Mouse (Mus musculus) spleen, postnatal 36 days (tissue): ENCODE results near the gene Slc45a1.
A peak's percentile ranks its signal among the peaks of the same experiment; 100 is the strongest.

Experiments
- DNase-seq, 2 experiments: peaks; one replicate each; pipeline ENCODE4 v3.0.0; 2022; ENCODE audit warnings: low spot score in 2 of 2, mixed read lengths in 1 of 2

Slc45a1 gene

DNA sequence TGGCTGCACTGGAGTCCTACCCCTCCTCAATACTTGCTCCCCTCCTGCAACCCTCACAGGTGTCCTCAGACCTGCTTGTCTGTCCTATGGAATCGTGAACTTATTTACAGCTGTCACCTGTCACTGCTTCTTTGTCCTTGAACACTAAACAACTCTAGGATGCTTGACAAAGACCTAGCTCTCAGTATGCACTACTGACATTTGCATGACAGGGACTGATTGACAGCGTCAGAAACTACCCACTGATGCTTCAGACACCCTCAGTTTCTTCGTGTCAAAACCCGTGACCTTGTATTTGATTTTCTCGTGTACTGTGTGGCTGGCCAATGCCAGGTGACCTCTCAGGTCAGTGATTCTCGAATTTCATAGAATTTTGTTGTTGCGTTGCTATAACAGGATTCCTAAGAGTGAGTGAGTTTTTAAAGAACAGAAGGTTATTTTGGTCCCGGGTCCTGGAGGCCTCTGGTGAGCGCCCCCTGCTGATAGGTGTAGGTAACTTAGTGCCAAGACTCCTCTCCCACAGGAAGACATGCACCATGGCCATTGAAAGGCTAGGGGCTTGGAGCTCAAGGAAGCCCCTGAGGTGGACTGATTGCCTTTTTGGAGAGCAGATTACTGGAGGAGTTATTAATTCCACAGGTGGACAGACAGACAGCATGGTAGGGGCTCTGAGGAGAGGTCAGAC lies 8.1 kb upstream of the Slc45a1 start:
- DNase-seq = no peak

DNA sequence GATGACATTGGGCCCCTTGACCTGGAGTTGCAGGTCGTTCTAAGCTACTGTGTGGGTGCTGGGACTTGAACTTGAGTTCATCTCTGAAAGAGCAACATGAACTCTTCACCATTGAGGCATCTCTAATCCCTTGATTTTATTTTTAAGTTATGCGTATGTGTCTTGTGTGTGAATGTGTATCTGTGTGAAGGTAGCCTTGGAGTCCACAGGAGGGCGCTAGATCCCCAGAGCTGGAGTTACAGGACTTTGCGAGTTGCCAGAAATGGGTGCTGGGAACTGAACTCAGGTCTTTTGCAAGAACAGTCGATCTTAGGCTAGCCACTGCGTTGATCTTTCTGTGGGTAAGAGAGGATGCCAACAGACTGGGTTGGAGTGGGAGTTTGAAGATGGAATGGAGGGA lies 4.5 kb upstream of the Slc45a1 start:
- DNase-seq = no peak

DNA sequence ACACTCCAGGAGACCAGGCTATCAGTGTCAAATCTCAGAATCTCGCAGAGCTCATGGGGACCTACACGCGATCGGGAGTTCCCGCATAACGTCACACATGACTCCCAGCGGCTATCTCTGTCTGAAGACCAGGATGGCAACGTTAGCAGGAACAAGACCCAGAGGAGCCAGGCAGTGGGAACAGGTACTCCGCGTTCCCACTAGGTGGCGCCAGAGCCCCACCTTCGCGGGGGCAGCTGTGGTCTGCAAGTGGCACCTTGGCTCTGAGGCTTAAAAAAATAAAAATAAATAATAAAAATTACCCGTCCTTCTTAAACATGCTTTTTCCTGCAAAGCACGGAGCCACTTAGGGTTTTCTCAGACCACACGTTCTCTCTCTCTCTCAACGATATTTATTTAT lies 4.0 kb upstream of the Slc45a1 start:
- DNase-seq = peak; percentile 60 to 67

DNA sequence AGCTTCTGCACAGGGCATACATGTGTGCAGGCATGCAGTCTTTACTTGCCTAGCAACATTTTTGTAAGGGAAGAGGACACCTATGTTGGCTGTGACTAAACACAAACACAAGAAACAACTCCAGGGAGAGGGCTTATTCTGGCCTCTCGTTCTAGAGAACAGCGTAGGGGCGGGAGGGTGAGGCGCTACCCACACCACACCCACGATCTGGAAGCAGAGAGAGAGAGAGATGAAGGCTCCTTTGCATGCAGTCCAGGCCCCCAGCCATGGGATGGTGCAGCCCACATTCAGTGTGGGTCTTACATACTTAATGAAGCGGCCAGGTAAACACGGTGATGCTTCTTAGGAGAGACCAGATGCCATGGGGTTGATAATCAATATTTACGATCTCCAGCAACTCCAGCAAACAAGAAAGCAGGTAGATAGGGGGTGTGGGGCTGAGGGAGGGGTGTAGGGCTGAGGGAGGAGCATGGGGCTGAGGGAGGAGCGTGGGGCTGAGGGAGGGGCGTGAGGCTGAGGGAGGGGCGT lies 1.2 kb upstream of the Slc45a1 start:
- DNase-seq = no peak

DNA sequence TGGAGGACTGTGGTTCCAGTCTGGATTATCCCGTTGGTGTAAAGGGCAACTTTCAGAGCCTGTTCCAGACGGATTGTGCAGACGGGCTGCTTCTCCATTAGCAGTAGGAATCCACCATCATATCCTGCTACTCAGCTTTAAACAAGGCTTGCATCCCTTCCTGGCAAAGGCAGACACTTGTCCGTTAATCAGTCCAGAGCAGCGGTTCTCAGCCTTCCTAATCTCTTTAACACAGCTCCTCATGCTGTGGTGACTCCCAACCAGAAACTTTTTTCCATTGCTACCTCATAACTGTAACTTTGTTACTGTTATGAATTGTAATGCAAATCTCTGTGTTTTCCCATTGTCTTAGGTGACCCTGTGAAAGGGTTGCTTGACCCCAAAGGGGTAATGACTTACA lies 2.6 kb downstream of the Slc45a1 start:
- DNase-seq = peak in 1 of 2 experiments; percentile 35

DNA sequence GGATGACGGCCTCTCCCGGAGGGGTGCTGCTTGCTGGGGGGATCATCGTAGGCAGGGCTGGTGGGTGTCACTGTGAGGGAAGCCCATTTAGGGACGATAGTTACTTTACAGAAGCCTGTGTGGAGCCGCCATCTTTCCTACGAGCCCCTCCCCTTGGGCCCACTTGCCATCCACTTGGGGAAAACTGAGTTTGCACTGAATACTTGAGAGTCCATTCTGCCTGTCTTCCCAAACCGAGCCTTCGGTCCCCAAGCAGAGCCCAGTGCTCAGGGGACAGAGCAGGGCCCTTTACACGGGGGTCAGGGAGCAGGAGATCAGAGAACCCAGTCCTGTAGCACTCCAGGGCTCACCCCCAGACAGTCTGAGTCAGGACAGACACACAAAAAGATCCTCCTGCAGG lies 7.7 kb downstream of the Slc45a1 start:
- DNase-seq = no peak

DNA sequence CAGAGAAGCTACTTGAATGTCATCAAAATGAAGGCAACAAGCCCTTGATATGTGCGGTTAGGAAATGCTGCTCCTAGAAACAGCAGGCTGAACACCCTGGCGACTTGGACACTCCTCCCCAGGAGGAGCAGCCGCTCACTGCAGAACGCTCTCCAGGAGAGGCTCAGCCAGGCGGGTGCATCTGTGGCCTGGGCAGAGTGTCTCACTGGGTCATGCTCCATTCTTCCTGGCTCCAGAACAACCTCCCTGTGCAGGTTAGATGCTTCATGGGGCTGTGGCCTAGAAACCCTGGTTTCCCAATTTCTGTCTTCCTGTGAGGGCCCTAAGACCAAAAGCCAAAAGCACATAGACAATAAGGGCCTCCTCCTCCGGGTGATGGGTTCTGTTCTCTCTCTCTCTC lies 15.3 kb downstream of the Slc45a1 start:
- DNase-seq = no peak

DNA sequence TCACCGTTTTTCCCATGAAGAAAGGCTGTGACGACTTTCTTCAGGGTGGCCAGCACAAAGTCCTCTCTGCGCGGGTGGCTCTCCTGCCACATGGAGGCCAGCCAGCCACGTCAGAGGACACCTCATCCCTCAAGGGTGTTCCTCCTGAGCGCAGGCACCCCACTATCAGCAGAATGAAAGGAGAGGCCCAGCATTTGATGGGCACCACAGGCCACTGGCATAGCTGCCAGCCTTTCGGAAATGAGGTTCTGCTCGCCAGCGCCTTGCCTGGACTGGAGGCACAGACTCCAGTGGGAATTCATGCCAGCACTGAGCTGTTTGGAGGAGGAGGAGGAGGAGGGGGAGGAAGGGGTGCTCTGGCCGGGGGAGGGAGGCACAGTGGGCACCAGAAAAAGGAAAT lies 16.4 kb downstream of the Slc45a1 start:
- DNase-seq = no peak

DNA sequence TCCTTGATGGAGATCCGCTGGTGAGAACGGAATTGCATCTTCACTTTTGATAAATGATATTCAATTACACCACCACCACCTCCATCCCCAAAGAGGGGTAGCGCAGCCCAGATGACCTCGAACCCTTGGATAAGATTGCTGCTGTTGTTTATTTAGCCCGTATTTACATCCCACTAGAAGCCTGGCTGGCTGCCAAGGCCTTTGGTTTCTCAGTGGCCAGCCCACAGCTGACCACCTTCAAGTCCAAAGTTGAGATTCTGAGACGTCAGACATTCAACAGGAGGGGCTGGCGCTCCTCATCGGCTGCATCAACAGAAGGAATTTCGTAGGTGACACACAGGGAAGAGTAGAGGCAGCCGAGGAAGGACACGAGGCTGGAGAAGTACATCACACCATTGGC lies 22.7 kb downstream of the Slc45a1 start:
- DNase-seq = no peak

DNA sequence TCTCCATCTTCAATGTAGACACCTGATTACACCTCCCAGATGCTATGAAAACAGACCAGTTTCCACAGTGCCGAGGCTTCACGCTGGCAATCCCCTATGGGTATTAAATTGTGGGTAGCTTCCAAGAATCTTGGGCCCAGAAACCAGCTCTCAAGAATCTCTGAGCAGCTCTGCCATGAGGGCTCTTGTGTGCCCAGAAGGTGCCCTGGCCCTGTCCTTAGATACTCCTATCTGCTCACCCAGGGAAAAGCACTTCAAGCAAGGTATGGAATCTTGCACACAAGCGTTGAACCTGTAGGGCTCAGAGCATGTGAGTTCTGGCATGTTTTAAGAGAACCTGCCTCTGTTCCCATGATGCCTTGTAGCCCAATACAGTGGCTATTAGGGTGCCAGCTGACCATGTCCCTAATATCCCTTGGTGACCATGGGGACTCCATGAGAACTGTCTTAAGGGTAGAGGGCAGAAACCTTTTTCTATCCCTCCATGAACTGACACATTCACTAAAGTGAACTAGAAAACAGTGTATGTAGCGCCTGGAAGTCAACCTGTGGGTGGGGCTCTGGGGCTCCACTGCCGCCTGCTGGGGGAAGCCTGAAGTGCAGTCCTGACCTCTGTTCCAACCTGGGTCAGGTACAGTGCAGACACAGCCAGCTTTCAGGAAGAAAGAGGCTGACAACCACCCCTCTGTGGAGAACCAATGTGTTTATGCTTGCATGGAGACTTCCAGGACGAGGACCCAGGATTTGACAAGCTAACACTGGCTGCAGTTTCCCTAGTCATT lies 25.8 kb downstream of the Slc45a1 start:
- DNase-seq = peak; percentile 62

DNA sequence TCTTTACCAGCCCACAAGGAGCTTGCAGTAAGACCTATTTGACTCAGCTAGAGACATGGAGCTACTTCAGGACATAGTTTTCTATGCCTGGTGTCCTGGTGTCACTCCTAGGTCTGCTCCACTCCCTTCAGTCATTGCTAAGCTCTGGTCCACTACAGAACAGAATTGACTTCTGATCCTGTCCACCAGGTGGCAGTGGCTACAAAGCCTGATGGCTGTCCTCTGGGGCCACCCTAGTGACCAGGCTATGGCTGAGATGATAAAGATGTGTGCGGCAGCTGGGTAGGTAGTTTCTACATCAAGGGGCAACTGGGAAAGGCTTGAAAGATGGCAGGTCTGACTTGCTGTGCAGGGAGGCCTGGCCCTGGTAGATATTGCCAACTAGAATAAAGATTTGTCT lies 26.5 kb downstream of the Slc45a1 start:
- DNase-seq = peak; percentile 42 to 55

DNA sequence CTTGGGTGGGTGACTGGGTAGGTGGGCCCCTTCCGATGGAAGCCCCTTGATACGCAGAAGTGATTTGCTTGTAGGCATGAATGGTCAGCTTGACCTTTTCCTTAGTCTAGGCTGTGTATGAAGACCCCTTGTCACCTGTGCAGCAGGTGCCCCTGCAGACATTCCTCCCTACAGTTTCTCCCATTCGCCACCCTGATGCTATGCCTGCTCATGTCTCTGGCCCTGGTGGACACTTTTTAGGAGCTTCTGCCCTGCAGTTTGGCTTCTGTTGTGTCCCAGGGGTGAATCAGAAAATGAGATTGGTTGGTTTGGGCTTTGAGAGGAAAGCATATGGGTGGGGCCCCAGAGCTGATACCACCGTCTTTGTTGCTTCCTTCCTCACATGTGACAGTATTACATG lies 27.0 kb downstream of the Slc45a1 start:
- no peak for DNase-seq

DNA sequence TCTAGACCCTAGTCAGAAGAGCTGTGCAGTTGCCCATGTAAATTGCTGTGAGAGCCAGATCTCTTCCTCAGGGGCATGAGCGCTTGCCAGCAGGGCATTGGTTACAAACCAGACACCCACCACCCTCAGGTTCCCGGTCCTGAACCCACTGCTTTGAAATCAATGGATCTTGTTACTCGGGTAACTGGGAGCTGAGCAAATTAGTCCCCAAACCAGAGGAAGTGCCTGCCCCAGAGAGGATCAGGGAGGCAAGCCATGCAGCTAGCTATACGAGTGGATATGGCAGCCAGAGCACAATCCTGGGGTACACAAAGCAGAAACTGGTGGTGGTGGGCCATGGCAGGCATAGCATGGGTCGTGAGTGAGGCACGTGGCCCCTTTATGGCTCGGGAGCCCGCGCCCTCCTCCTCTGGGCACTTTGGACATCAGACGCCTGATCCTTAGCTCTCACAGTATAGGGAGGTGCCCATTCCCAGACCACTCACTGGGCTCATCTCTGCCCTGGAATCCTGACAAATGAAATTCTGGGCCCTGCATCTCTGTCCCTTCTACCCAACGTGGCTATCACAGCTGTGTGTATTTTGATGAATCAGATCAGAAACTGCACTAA lies 27.7 kb downstream of the Slc45a1 start:
- no peak for DNase-seq

DNA sequence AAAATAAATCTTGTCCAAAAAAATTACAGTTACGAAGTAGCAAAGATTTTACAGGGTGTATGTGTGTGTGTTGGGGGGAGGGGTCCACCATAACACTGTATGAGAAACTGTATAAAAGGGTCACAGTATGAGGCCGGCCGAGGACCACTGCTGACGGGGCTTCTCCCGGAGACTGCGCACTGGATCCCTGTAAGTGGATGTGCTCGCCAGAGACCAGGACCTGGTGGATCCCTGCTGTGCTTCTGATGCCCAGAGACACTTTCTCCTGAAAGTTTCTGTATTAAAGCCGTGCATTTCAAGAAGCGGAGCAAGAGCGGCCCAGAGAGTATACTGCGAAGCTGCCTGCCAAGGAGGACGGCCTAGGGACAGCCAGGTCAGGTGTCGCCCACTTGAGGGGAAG lies 29.3 kb downstream of the Slc45a1 start:
- no peak for DNase-seq

DNA sequence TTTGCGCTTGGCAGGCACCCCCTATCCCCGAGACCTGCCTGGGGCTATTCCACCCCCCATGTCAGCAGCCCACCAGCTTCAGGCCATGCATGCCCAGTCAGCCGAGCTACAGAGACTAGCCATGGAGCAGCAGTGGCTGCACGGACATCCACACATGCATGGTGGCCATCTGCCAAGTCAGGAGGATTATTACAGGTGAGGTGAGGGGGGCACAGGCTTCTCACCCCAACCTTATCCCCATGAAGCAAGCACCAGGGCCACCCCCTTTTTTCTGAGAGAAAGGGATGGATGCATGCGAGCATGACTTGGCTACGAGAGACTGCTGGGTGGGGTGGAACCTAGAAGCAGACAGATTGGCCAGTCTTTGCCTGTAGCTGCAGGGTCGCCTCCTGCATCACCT lies 33.0 kb downstream of the Slc45a1 start:
- no peak for DNase-seq

DNA sequence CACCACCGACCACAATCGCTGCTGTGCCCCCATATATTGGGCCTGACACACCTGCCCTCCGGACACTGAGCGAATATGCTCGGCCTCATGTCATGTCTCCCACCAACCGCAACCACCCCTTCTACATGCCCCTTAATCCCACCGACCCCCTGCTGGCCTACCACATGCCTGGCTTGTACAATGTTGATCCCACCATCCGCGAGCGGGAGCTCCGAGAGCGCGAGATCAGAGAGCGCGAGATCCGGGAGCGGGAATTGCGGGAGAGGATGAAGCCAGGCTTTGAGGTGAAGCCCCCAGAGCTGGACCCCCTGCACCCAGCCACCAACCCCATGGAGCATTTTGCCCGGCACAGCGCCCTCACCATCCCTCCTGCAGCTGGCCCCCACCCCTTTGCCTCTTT lies 35.1 kb downstream of the Slc45a1 start:
- DNase-seq = no peak

DNA sequence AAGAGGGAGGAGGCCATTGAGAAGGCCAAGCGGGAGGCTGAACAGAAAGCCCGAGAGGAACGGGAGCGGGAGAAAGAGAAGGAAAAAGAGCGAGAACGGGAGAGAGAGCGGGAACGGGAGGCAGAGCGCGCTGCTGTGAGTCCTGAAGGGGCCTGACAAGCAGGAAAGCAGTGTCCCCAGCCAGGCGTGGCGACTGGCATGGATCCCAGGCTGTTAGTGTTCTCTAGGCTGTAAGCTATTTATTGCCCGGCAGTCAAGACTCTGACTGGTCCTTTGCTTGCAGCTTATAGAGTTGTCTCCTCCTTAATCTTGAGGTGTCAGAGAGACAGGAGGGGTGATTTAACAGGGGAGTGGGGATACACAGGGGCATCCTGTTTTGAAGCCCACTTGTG lies 35.9 kb downstream of the Slc45a1 start:
- no peak for DNase-seq

DNA sequence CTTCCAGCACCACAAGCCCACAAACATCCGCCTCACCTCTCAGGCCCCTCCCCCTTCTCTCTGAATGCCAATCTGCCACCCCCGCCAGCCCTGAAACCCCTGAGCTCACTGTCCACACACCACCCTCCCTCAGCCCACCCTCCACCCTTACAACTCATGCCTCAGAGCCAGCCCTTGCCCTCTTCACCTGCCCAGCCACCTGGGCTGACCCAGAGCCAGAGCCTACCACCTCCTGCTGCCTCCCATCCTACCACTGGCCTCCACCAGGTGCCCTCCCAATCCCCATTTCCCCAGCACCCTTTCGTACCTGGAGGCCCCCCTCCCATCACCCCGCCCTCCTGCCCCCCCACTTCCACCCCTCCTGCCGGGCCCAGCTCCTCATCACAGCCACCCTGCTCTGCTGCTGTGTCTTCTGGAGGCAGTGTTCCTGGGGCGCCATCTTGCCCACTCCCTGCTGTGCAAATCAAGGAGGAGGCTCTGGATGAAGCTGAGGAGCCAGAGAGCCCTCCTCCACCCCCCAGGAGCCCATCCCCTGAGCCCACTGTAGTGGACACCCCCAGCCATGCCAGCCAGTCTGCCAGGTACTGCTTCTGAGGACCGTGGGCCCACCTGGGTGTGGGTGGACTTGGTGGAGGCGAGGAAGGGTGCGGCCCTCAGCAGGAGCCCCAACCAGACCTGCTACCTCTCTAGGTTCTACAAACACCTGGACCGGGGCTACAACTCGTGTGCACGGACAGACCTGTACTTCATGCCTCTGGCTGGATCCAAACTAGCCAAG lies 36.5 kb downstream of the Slc45a1 start:
- DNase-seq = no peak

DNA sequence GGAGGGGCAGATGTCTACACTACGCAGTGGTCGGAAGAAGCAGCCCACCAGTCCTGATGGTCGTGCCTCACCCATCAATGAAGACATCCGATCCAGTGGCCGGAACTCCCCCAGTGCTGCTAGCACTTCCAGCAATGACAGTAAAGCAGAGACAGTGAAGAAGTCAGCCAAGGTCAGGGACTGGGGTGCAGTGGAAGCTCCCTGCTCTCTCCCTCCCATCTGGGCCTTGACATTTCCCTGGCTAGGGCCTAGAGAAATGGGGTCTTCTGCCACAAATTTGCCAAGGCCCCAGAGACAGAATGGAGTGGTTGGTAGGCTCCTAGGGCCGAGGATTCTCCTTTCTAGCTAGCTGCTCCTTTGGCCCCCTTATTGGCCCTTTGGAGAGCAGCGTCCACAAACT lies 38.3 kb downstream of the Slc45a1 start:
- no peak for DNase-seq

DNA sequence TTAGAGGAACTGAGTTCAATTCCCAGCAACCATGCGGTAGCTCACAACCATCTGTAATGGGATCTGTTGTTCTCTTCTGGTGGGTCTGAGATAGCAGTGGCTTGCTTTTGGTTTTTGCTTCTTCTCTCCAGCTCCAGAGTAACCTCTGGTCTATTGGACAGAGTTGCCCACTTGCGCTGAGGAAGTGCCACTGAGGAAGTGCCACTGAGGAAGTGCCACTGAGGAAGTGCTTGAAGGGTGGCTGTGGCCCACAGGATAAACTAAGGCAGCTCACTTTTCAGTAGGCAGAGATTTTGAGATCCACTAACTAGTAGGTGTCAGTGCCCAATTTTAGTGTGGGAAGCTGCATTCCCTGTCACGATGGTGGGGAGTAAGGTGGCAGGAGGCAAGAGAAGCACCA lies 43.3 kb downstream of the Slc45a1 start:
- peak in 1 of 2 experiments; percentile 32 for DNase-seq

DNA sequence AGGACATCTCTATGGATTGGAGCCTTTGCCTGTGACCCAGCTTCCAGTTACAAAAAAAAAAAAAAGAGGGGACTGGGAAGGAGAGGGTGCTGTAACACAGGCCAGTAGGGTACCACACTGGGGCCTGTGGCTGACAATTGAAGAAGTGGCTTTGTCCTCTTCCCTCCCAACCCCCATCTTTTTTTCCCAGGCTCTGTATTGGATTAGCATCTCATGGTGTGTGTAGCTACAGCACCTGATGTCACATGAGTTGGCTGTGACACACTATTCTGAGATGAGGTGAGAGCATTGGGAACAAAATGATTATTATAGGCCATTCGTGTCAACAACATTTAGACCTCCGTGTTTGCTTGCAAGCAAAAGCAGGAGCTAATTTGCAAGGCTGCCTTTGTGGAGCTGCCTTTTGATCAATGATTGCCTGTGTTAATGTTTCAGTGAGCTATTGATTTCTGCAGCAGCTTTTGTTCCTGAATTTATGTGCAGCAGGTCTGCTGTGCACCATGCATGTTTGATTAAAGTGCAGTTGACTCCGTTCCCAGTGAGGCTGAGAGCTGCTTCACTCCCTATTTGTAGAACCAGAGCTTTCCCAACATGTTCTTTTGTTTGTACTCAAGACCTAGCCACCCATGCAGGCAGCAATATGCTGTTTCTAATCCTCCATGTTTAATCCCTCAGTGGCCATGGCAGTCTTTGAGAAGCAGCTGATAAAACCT lies 45.4 kb downstream of the Slc45a1 start:
- no peak for DNase-seq
